Mouse (Mus musculus): ENCODE results near the gene Stard13.

- TF ChIP-seq CTCF (IDR thresholded peaks at IDR 0.05; ENCODE audit: insufficient read depth, low read depth, low read length) (no peak), POLR2A (IDR thresholded peaks at IDR 0.05; ENCODE audit: insufficient read depth, low read depth, low read length) (no peak)
These were observed 147.0 kb downstream of the Stard13 start for GRCm38 (mm10) chr5:151086425-151087202.
